Mouse (Mus musculus) CH12.LX (cell line): ENCODE data around the gene Exo1. TPM values are rescaled to one million over a fixed set of nuclear protein-coding genes. Genes with fewer than 3 reads are reported as not detected.

Experiments used
- DNase-seq: peaks from one replicate; pipeline ENCODE4 v3.0.0-alpha.2; 2013; ENCODE audit errors: extremely low read depth
- H3K27ac ChIP-seq: 2 replicates; pipeline ENCODE4 v1.5.1; 2012; ENCODE audit warnings: low read depth, mild to moderate bottlenecking, control low read depth, moderate library complexity; ENCODE audit not compliant: insufficient read depth
- H3K27me3 ChIP-seq: replicated peaks from 2 replicates; pipeline ENCODE3; 2012; ENCODE audit warnings: inconsistent platforms
- H3K36me3 ChIP-seq, 2 experiments: replicated peaks in 1 of 2; 2 replicates each; pipeline versions ENCODE3 to v1.6.1; 2012; ENCODE audit warnings: inconsistent platforms in 1 of 2, low read length in 1 of 2, mild to moderate bottlenecking in 1 of 2, mixed read lengths in 1 of 2, moderate library complexity in 1 of 2; ENCODE audit not compliant: control insufficient read depth in 1 of 2, insufficient read depth in 1 of 2
- H3K4me1 ChIP-seq, 2 experiments: 2 replicates each; pipeline ENCODE4 v1.6.1; 2012; ENCODE audit warnings: inconsistent platforms in 1 of 2, moderate library complexity in 1 of 2; ENCODE audit not compliant: insufficient read depth in 2 of 2, control insufficient read depth in 1 of 2
- H3K4me2 ChIP-seq: 2 replicates; pipeline ENCODE4 v1.6.1; 2012; ENCODE audit warnings: low read depth, mild to moderate bottlenecking, control low read depth; ENCODE audit not compliant: poor library complexity, insufficient read depth, severe bottlenecking
- H3K4me3 ChIP-seq, 3 experiments: fragments of 150-350 bp in 1 of 3; sonication (generic) in 1 of 3; replicated peaks in 1 of 3; 2 replicates each; pipeline versions ENCODE3 to v1.5.1; 2011 to 2012; ENCODE audit warnings: low read depth in 2 of 3, low read length in 2 of 3, mild to moderate bottlenecking in 2 of 3, moderate library complexity in 2 of 3, control low read depth in 1 of 3, improper control_type of control experiment in 1 of 3, inconsistent platforms in 1 of 3, mixed read lengths in 1 of 3; ENCODE audit not compliant: poor library complexity in 1 of 3
- H3K79me2 ChIP-seq: replicated peaks from 2 replicates; pipeline ENCODE4 v1.6.1; 2012; ENCODE audit warnings: mild to moderate bottlenecking, moderate library complexity; ENCODE audit not compliant: control insufficient read depth, poor library complexity, insufficient read depth, severe bottlenecking; ENCODE audit errors: extremely low read depth
- H3K9ac ChIP-seq: 2 replicates; pipeline ENCODE4 v1.6.1; 2012; ENCODE audit warnings: low read depth, mild to moderate bottlenecking, control low read depth, moderate library complexity; ENCODE audit not compliant: insufficient read depth
- H3K9me3 ChIP-seq: replicated peaks from 2 replicates; pipeline ENCODE3; 2012; ENCODE audit warnings: low read length, inconsistent platforms, mixed read lengths
- CHD1 ChIP-seq: IDR thresholded peaks from 2 replicates; pipeline ENCODE4 v1.6.1; 2012; ENCODE audit warnings: low read depth, low read length, improper control_type of control experiment, inconsistent platforms
- CHD2 ChIP-seq: IDR thresholded peaks from 2 replicates; pipeline ENCODE4 v1.6.1; 2011; ENCODE audit warnings: low read length, improper control_type of control experiment
- CTCF ChIP-seq, 2 experiments: IDR thresholded peaks in 1 of 2; conservative IDR thresholded peaks in 1 of 2; 2 replicates each; pipeline ENCODE4 v1.5.1; 2011 to 2012; ENCODE audit warnings: low read depth in 2 of 2, low read length in 2 of 2, improper control_type of control experiment in 1 of 2, inconsistent platforms in 1 of 2, mild to moderate bottlenecking in 1 of 2, moderate library complexity in 1 of 2
- ETS1 ChIP-seq: conservative IDR thresholded peaks from 2 replicates; pipeline ENCODE4 v1.6.1; 2012; ENCODE audit warnings: low read depth, mild to moderate bottlenecking, inconsistent platforms, low read length, improper control_type of control experiment, moderate library complexity
- GABPA ChIP-seq: IDR thresholded peaks from 2 replicates; pipeline ENCODE4 v1.6.1; 2012; ENCODE audit warnings: low read depth, low read length, improper control_type of control experiment, inconsistent platforms; ENCODE audit not compliant: insufficient replicate concordance
- HCFC1 ChIP-seq: IDR thresholded peaks from 2 replicates; pipeline ENCODE4 v1.6.1; 2012; ENCODE audit warnings: low read depth, mild to moderate bottlenecking, inconsistent platforms, low read length, improper control_type of control experiment
- IRF4 ChIP-seq: IDR thresholded peaks from 2 replicates; pipeline ENCODE4 v1.6.1; 2014; ENCODE audit warnings: low read depth, mild to moderate bottlenecking, inconsistent platforms, low read length, improper control_type of control experiment
- KAT2A ChIP-seq: IDR thresholded peaks from 2 replicates; pipeline ENCODE4 v1.6.1; 2012; ENCODE audit warnings: low read length, improper control_type of control experiment, inconsistent platforms; ENCODE audit not compliant: insufficient replicate concordance
- MEF2A ChIP-seq: IDR thresholded peaks from 2 replicates; pipeline ENCODE4 v1.6.1; 2014; ENCODE audit warnings: low read depth, mild to moderate bottlenecking, inconsistent platforms, low read length, improper control_type of control experiment, borderline replicate concordance
- MXI1 ChIP-seq: IDR thresholded peaks from 2 replicates; pipeline ENCODE4 v1.6.1; 2011; ENCODE audit warnings: mild to moderate bottlenecking, low read depth, low read length, improper control_type of control experiment
- MYC ChIP-seq: IDR thresholded peaks from 2 replicates; pipeline ENCODE4 v1.6.1; 2011; ENCODE audit warnings: low read depth, mild to moderate bottlenecking, improper control_type of control experiment, low read length
- RAD21 ChIP-seq: IDR thresholded peaks from 2 replicates; pipeline ENCODE4 v1.6.1; 2011; ENCODE audit warnings: low read depth, mild to moderate bottlenecking, low read length, improper control_type of control experiment, moderate library complexity
- SIN3A ChIP-seq: IDR thresholded peaks from 2 replicates; pipeline ENCODE4 v1.6.1; 2012; ENCODE audit warnings: low read length, improper control_type of control experiment, inconsistent platforms
- SMC3 ChIP-seq: IDR thresholded peaks from 2 replicates; pipeline ENCODE4 v1.6.1; 2011; ENCODE audit warnings: low read depth, low read length, improper control_type of control experiment
- TCF12 ChIP-seq: IDR thresholded peaks from 2 replicates; pipeline ENCODE4 v1.6.1; 2014; ENCODE audit warnings: low read depth, mild to moderate bottlenecking, inconsistent platforms, low read length, improper control_type of control experiment
- USF2 ChIP-seq: conservative IDR thresholded peaks from 2 replicates; pipeline ENCODE4 v1.6.1; 2011; ENCODE audit warnings: low read depth, low read length, improper control_type of control experiment
- ZKSCAN1 ChIP-seq: IDR thresholded peaks from 2 replicates; pipeline ENCODE4 v1.6.1; 2012; ENCODE audit warnings: low read depth, inconsistent platforms, low read length, improper control_type of control experiment, borderline replicate concordance
- ZMIZ1 ChIP-seq: IDR thresholded peaks from 2 replicates; pipeline ENCODE4 v1.6.1; 2012; ENCODE audit warnings: low read depth, mild to moderate bottlenecking, inconsistent platforms, low read length, improper control_type of control experiment
- dilution Hi-C: fragments of 300-500 bp; cut with MboI; formaldehyde crosslinking; loops from 2 replicates; pipeline ENCODE4 v1.14.3; 2020; ENCODE audit warnings: low sequenced_read_pairs; ENCODE audit not compliant: extremely low pct_unique_long_range_greater_than_20kb, extremely low pct_ligation_motif_present
- in situ Hi-C: fragments of 300-500 bp; cut with MboI; formaldehyde crosslinking; loops from 3 replicates; pipeline ENCODE4 v1.14.3; 2019; ENCODE audit warnings: low sequenced_read_pairs, low pct_ligation_motif_present, low pct_unique_long_range_greater_than_20kb, mixed read lengths
- polyA plus RNA-seq: library from polyadenylated mRNA; unstranded; fragments of >175 nt; gene quantifications from 2 replicates; pipeline ENCODE4 v1.2.1, GENCODE M21; 2012; ENCODE audit warnings: low read depth; ENCODE audit not compliant: insufficient read length
- total RNA-seq, 2 experiments: library from RNA; depleted of rRNA; stranded (reverse); fragments of 300-350 nt in 1 of 2; fragments of >200 nt in 1 of 2; gene quantifications; 2 replicates each; pipeline ENCODE4 v1.2.3; 2012 to 2014

Exo1 gene
- total and polyA plus RNA-seq, 3 experiments, result 51.6 to 139 (median 95.2) TPM

GRCm38 (mm10) chr1:175855515-175855914 is 24.9 kb upstream of the Exo1 start:
- Histone ChIP-seq H3K4me2 (no peak overlapping the region), H3K27me3 (no peaks in the 10 kb centered on the region), H3K4me3 (no peak overlapping the region), H3K79me2 (no peaks in the 10 kb centered on the region), H3K9me3 (no peaks in the 10 kb centered on the region), H3K27ac (no peak overlapping the region), H3K36me3 (no peaks in the 10 kb centered on the region), H3K9ac (no peak overlapping the region), H3K4me1 (no peaks in the 10 kb centered on the region; a peak in 1 of 4 replicates)
- in situ Hi-C loops, result no loop called here
- dilution Hi-C loops, result no loop called here
- no peak for DNase-seq
- TF ChIP-seq TCF12, result no peak
- no peak for TF ChIP-seq MEF2A
- TF ChIP-seq IRF4, result no peak
- TF ChIP-seq ZMIZ1, result no peak
- TF ChIP-seq, all 38 proteins: peak for 0

GRCm38 (mm10) chr1:175867050-175867449 is 13.3 kb upstream of the Exo1 start:
- Histone ChIP-seq H3K4me3 (no peak overlapping the region), H3K9ac (no peak overlapping the region), H3K27me3 (no peaks in the 10 kb centered on the region), H3K79me2 (no peaks in the 10 kb centered on the region), H3K36me3 (no peaks in the 10 kb centered on the region), H3K27ac (no peak overlapping the region), H3K9me3 (no peaks in the 10 kb centered on the region), H3K4me2 (no peak overlapping the region), H3K4me1 (no peaks in the 10 kb centered on the region)
- dilution Hi-C loops (no loop called here), in situ Hi-C loops (loop anchor here (10.0 kb wide), 1 partner anchor 192 kb away; no protein-coding TSS in a partner anchor)
- no peak for DNase-seq
- TF ChIP-seq SIN3A, result no peak
- TF ChIP-seq MXI1, result no peak
- TF ChIP-seq ZMIZ1, result no peak
- no peak for TF ChIP-seq ZKSCAN1
- TF ChIP-seq MEF2A, result no peak
- TF ChIP-seq KAT2A, result no peak
- no peak for TF ChIP-seq USF2
- TF ChIP-seq ETS1, result no peak
- no peak for TF ChIP-seq GABPA
- no peak for TF ChIP-seq IRF4
- TF ChIP-seq CHD2, result no peak
- TF ChIP-seq HCFC1, result no peak
- no peak for TF ChIP-seq MYC
- no peak for TF ChIP-seq CHD1

- Histone ChIP-seq H3K9me3 (no peaks in the 10 kb centered on the region), H3K4me3 (no peak overlapping the region), H3K4me2 (no peak overlapping the region), H3K27me3 (no peaks in the 10 kb centered on the region), H3K27ac (no peak overlapping the region), H3K4me1 (no peaks in the 10 kb centered on the region), H3K79me2 (no peaks in the 10 kb centered on the region), H3K9ac (no peak overlapping the region), H3K36me3 (no peaks in the 10 kb centered on the region)
- DNase-seq, result peak; percentile 48
- TF ChIP-seq RAD21, result peak; percentile 63
- peak; percentile 42 for TF ChIP-seq SMC3
- TF ChIP-seq ZMIZ1, result no peak
- TF ChIP-seq CTCF (conservative IDR thresholded peaks at IDR 0.05 in 1 of 2, IDR thresholded peaks at IDR 0.05 in 1 of 2; ENCODE audit: low read depth in 2 of 2, low read length in 2 of 2), result peak; percentile 15 to 65; a peak in 2 of 4 replicates
- dilution Hi-C loops (no loop called here), in situ Hi-C loops (loop anchor here (10.0 kb wide), 1 partner anchor 193 kb away; no protein-coding TSS in a partner anchor)
Measured at GRCm38 (mm10) chr1:175867558-175867957, 12.8 kb upstream of the Exo1 start.
